Mouse (Mus musculus) embryonic facial prominence, embryonic 11.5 days (tissue): Measurements from ENCODE around the gene Slc9a9. TPM values are rescaled to one million over a fixed set of nuclear protein-coding genes. Genes with fewer than 3 reads are reported as not detected.

ENCODE experiments used
- ATAC-seq: fragments of 200-750 bp; cut with Nextera tagmentation; replicated peaks from 2 replicates; pipeline ENCODE4 v1.8.0; 2017; ENCODE audit warnings: low read depth; ENCODE audit not compliant: insufficient number of reproducible peaks, low FRiP score, low TSS enrichment
- DNase-seq: peaks from one replicate; pipeline ENCODE4 v3.0.0-alpha.2; 2015; ENCODE audit warnings: low spot score
- H3K27ac ChIP-seq: fragments of 300-500 bp; sonication (generic); replicated peaks from 2 replicates; pipeline ENCODE4 v1.5.1; 2014; ENCODE audit warnings: mild to moderate bottlenecking, low read depth, low read length, control low read depth
- H3K27me3 ChIP-seq: fragments of 300-500 bp; sonication (generic); 2 replicates; pipeline ENCODE4 v1.6.1; 2014; ENCODE audit warnings: mild to moderate bottlenecking, low read length, moderate library complexity, mixed read lengths; ENCODE audit not compliant: control insufficient read depth, insufficient read depth
- H3K36me3 ChIP-seq: fragments of 300-500 bp; sonication (generic); replicated peaks from 2 replicates; pipeline ENCODE4 v1.6.1; 2014; ENCODE audit warnings: low read depth, mild to moderate bottlenecking, low read length, moderate library complexity, mixed read lengths; ENCODE audit not compliant: control insufficient read depth, insufficient read depth
- H3K4me1 ChIP-seq: fragments of 300-500 bp; sonication (generic); 2 replicates; pipeline ENCODE4 v1.6.1; 2014; ENCODE audit warnings: low read length, mixed read lengths; ENCODE audit not compliant: control insufficient read depth, insufficient read depth
- H3K4me2 ChIP-seq: fragments of 300-500 bp; sonication (generic); 2 replicates; pipeline ENCODE4 v1.6.1; 2014; ENCODE audit warnings: low read depth, mild to moderate bottlenecking, control low read depth, low read length, moderate library complexity
- H3K4me3 ChIP-seq: fragments of 300-500 bp; sonication (generic); 2 replicates; pipeline ENCODE4 v1.5.1; 2014; ENCODE audit warnings: low read depth, low read length, control low read depth
- H3K9ac ChIP-seq: fragments of 300-500 bp; sonication (generic); replicated peaks from 2 replicates; pipeline ENCODE4 v1.6.1; 2014; ENCODE audit warnings: mild to moderate bottlenecking, control low read depth, low read length
- H3K9me3 ChIP-seq: fragments of 300-500 bp; sonication (generic); replicated peaks from 2 replicates; pipeline ENCODE4 v1.6.1; 2016; ENCODE audit warnings: mild to moderate bottlenecking, low read length, inconsistent platforms, mixed read lengths; ENCODE audit not compliant: control insufficient read depth
- WGBS: fragments of 180-500 bp; shearing (Covaris S2); extraction: QIAGEN DNeasy Blood & Tissue Kit; methylation state at CpG from one replicate; pipeline ENCODE4 v1.1.7; 2014; 5-methylcytosine and 5-hydroxymethylcytosine counted together
- polyA plus RNA-seq: library from polyadenylated mRNA; unstranded; fragments of >200 nt; fragmentation: Nextera tagmentation; extraction: Ambion mirVana; gene quantifications from 2 replicates; pipeline ENCODE4 v1.2.1, GENCODE M21; 2014

Slc9a9 gene
- polyA plus RNA-seq, 1 experiment from 2014 or later, result 4.7 TPM

DNA sequence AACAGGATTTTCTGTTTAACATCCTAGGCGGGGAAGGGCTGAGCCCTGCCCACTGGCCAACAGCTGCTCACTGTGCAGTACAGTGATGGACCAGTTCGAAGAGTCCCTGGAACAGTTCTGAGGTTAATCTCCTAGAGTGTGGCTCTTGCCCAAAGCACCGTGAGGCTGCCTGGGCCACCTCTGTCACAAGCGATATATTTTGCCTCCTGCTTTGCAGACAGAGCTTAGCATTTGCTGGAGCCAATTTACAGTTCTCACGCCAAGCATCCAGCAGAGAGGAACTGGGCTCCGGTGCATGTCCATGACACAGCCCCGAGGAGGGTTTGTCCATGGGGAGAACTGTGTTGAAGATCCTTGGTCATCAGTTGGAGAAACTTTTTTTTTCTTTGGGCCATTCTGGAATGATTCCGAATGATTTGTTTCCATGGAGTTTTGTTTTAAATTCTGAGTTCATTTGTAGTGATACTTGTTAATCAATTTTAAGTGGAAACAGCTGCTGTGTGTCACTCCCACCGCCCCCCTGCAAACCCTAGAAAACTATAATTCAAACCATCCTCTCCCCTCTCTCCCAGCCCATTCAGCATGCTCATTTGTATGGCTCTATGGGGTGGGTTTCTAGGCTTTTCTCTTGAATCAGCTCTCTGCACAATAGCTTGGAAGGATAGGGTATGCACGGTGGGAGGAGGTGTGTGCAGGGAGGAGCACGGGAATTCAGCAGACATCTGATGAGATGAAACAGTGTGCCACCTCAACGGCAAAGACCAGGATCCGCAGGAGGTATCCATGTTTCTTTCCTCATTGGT lies 511.7 kb downstream of the Slc9a9 start:
- Histone ChIP-seq H3K4me3 (no peak overlapping the region), H3K27me3 (no peaks in the 10 kb centered on the region), H3K36me3 (no peaks in the 10 kb centered on the region), H3K4me2 (no peak overlapping the region), H3K9ac (no peak overlapping the region), H3K4me1 (no peaks in the 10 kb centered on the region), H3K27ac (peak overlapping the region; percentile 49; the same call in 1 of the 2 replicates), H3K9me3 (no peaks in the 10 kb centered on the region)
- ATAC-seq, result peak; percentile 88
- DNase-seq, result peak; percentile 76
- 34% methylated on average over 13 of the region's 13 CpGs for WGBS

DNA sequence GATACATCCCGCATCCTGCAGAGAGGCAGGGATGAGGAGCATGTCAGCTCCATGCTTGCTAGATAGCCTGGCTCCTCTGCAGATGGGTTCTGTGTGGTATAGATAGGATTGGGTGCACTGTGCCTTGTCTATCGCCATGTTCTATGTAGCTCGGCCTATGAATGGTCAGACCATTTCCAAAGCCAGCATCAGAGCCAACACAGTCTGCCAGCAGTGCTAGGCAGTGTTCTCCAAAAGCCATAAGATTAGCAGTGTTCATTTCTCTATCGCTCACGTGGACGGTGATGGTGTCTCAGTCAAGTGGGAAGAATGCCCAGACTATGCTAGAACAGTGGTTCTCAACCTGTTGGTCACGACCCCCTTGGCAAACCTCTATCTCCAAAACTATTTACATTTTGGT lies 512.6 kb downstream of the Slc9a9 start:
- no peak overlapping the region for H3K27ac ChIP-seq
- H3K9ac ChIP-seq, result no peak overlapping the region
- no peak overlapping the region for H3K4me3 ChIP-seq
- no peaks in the 10 kb centered on the region for H3K4me1 ChIP-seq
- H3K9me3 ChIP-seq, result no peaks in the 10 kb centered on the region
- H3K4me2 ChIP-seq, result no peak overlapping the region
- H3K36me3 ChIP-seq, result no peaks in the 10 kb centered on the region
- 90% methylated on average over 7 of the region's 7 CpGs for WGBS
- H3K27me3 ChIP-seq, result no peaks in the 10 kb centered on the region
- ATAC-seq (no peak), DNase-seq (no peak)

- Histone ChIP-seq H3K27ac (no peak overlapping the region), H3K36me3 (no peaks in the 10 kb centered on the region), H3K4me1 (no peaks in the 10 kb centered on the region), H3K9me3 (no peaks in the 10 kb centered on the region), H3K4me3 (no peak overlapping the region), H3K27me3 (no peaks in the 10 kb centered on the region), H3K4me2 (no peak overlapping the region), H3K9ac (no peak overlapping the region)
- DNase-seq (no peak), ATAC-seq (no peak)
- 66% methylated on average over 5 of the region's 5 CpGs for WGBS
These were observed 514.7 kb downstream of the Slc9a9 start for GRCm38 (mm10) chr9:95184453-95184852.

DNA sequence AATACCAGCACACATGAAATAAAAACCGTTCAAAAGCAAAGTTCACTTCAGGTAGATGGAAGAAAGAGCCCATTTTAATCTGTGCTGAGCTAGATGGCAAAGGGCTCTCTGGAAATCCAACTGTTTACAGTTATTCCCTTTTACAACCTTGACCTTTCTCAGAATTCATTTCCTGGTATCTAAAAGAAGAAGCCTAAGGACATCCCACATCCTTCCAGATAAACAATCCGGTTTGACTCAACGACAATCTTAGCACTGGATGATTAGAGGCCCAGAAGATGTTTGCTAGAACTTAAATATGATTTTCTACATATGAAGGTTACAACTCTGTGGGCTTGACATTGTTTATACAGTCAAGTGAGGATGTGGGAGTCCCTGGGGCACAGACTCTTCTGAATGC lies 516.1 kb downstream of the Slc9a9 start:
- no peak for DNase-seq
- WGBS, result 83% methylated on average over 3 of the region's 3 CpGs
- H3K27me3 ChIP-seq, result no peaks in the 10 kb centered on the region
- no peak for ATAC-seq
- 0 out of 2 replicates have a peak overlapping the region, but pooled peaks have one; percentile 8 for H3K27ac ChIP-seq
- H3K4me3 ChIP-seq, result no peak overlapping the region
- no peak overlapping the region for H3K4me2 ChIP-seq
- H3K9ac ChIP-seq, result no peak overlapping the region
- H3K4me1 ChIP-seq, result no peaks in the 10 kb centered on the region
- H3K36me3 ChIP-seq, result no peaks in the 10 kb centered on the region
- no peaks in the 10 kb centered on the region for H3K9me3 ChIP-seq

GRCm38 (mm10) chr9:95186386-95187289 lies 516.9 kb downstream of the Slc9a9 start:
- no peaks in the 10 kb centered on the region for H3K27me3 ChIP-seq
- DNase-seq (no peak), ATAC-seq (no peak)
- no peak overlapping the region for H3K4me3 ChIP-seq
- WGBS, result 62% methylated on average over 15 of the region's 15 CpGs
- 0 out of 2 replicates have a peak overlapping the region, but pooled peaks have one; percentile 8 for H3K27ac ChIP-seq
- no peaks in the 10 kb centered on the region for H3K9me3 ChIP-seq
- no peaks in the 10 kb centered on the region for H3K36me3 ChIP-seq
- H3K4me2 ChIP-seq, result no peak overlapping the region
- no peak overlapping the region for H3K9ac ChIP-seq
- H3K4me1 ChIP-seq, result no peaks in the 10 kb centered on the region

DNA sequence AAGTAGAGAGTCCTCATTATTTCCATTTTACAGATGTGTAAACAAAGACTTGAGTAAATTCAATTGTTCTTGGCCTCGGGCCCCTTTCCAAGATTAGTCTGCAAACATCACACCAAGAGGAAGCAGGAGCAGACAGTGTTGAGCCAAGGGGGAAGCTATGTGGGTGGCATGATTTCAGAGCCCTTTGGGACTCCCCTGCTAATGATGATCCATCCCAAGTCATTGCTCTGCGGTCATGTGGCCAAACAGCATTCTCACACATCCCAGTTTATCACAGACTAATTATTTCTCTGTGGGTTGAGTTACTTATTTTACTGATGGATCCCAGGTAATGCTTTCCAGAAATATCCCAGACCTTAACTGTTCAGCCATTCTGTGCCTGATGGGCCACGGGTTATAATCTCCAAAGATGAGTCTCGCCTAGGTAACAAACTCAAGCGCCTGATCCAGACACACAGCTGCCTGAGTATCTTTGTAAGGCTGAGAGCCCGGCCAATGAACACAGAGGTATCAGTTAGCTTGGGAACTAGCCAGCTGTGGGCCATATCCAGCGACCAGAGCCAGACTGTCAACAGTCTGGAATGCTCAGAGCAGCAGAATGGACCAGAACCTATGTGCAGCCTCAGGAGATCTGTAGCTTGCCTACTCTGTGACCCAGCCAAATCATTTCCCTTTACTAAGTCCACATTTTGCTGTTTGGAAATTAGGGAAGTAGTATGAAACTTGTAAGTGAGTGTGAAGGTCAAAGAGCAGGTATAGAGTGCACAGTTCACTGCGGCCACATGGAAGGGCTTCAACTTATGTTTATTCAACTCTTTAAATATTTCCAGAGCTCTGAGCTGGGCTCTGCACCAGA lies 518.9 kb downstream of the Slc9a9 start:
- Histone ChIP-seq H3K27ac (no peak overlapping the region), H3K9ac (no peak overlapping the region), H3K36me3 (no peaks in the 10 kb centered on the region), H3K9me3 (no peaks in the 10 kb centered on the region), H3K4me3 (no peak overlapping the region), H3K27me3 (no peaks in the 10 kb centered on the region), H3K4me1 (no peaks in the 10 kb centered on the region), H3K4me2 (no peak overlapping the region)
- no peak for ATAC-seq
- no peak for DNase-seq
- 59% methylated on average over 8 of the region's 8 CpGs for WGBS

DNA sequence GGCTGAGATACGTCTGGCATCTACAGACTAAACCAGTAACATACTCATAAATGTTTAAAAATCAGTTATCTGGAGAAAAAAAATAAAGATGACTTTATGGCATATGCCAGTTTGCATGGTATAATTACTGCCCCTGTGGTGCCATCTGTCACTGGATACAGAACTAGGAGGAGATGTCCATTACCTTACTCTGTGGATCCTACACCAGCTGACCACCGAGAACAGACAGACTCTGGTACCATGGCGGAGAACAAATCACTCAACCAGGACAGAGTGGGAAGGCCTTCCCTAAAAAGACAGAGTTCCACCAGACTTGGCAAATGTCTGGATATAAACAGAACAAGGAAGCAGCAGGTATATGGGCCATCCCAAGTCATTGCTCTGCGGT lies 519.5 kb downstream of the Slc9a9 start:
- no peak overlapping the region for H3K27ac ChIP-seq
- ATAC-seq (no peak), DNase-seq (no peak)
- 79% methylated on average over 4 of the region's 4 CpGs for WGBS
- no peak overlapping the region for H3K4me2 ChIP-seq
- no peaks in the 10 kb centered on the region for H3K27me3 ChIP-seq
- H3K4me3 ChIP-seq, result no peak overlapping the region
- H3K36me3 ChIP-seq, result no peaks in the 10 kb centered on the region
- no peak overlapping the region for H3K9ac ChIP-seq
- no peaks in the 10 kb centered on the region for H3K4me1 ChIP-seq
- H3K9me3 ChIP-seq, result no peaks in the 10 kb centered on the region
